Mouse (Mus musculus) lung, postnatal 14 days (tissue): ENCODE data around the gene Ppp1r9a.
"Not testable (repeated sequence)": the region's sequence is repeated elsewhere in the genome, so short reads cannot be mapped to it uniquely, and the experiment has no call there.

Experiments
- DNase-seq: peaks from one replicate; pipeline ENCODE4 v3.0.0; 2021

Gene Ppp1r9a

GRCm38 (mm10) chr6:4902674-4903324 lies at the start of gene Ppp1r9a:
Gene Ppp1r9a (plus strand): TSS chr6:4902917.
- DNase-seq = peak; percentile 60

- no peak for DNase-seq
Measured at GRCm38 (mm10) chr6:4855236-4855635, 47.5 kb upstream of the Ppp1r9a start.

- no peak for DNase-seq
Measured at GRCm38 (mm10) chr6:4856919-4857318, 45.8 kb upstream of the Ppp1r9a start.

- DNase-seq = no peak
Measured at GRCm38 (mm10) chr6:4884316-4884715, 18.4 kb upstream of the Ppp1r9a start.

- no peak for DNase-seq
Measured at GRCm38 (mm10) chr6:4889544-4889943, 13.2 kb upstream of the Ppp1r9a start.

DNA sequence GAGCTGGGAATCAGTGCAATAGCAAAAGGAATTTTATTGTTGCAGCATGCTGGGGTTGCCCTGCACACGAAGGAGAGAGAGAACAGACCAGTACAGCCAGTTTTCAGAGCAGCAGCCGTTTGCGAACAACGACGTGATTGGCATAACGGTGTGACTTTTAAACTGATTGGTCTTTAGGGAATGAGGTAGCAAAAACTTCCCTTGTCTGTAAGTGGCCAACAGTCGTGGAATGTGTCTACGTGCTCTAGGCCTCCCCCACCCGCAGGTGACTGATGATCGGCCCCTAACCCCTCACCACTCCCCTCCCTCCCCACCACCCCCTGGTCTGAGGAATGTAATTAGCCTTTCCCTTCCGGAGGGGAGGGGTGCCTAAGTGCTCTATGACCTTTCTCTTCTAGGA lies 10.3 kb upstream of the Ppp1r9a start:
- no peak for DNase-seq

DNA sequence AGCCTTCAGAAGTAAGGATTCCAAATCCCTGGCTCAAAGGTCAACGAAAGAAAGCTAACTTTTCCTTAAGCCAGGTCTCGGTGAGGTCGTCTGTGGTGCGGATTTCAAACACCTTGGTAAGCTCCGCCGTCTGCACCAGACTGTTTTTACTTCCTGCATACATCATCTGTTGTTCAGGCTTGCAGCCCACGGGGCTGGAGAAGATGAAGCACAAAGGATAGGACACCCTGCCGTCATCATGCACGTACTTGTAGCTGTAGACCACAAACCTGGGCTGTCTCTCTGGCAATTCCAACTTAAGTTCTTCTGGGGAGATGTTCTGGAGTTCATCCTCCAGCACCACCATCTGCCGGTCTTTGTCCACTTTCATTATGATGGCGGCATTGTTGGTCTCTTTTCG lies 9.4 kb upstream of the Ppp1r9a start:
- DNase-seq = not testable (repeated sequence)

- DNase-seq = no peak
Measured at GRCm38 (mm10) chr6:4899906-4900305, 2.8 kb upstream of the Ppp1r9a start.

DNA sequence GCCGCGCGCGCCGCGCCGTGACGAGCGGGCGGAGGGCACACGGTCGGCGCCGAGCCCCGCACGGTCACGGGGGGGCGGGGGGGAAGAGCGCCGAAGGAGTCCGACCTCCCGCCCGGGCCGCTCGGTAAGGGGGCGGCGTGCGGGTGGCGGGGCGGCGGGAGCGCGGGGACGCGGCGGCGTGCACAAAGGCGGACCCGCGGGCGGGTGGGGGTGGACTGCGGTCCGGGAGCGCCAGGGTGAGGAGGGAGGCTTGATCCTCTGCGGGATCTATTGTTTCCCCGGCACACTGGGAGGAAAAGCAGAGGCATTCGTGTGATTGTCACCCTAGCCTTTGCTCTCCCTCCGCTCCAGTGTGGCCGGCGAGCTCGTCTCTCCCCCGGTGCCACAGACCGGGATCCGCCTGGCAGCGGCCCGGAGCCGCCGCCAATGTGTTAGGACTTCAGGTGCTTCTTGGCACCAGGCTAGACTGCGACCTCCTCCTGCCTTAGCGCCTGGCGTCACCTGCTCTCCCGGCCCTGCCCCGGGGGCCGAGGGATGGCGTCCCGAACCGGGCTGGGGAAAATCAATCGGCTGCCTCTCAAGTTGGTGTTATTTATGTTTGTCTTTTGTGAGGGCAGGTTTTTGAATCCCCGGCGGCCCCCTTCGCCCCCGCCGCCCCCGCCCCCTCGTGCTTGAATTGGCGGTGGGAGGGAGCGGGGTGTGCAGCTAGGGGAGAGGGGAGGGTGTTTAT lies 773 bp downstream of the Ppp1r9a start:
- peak; percentile 59 for DNase-seq

DNA sequence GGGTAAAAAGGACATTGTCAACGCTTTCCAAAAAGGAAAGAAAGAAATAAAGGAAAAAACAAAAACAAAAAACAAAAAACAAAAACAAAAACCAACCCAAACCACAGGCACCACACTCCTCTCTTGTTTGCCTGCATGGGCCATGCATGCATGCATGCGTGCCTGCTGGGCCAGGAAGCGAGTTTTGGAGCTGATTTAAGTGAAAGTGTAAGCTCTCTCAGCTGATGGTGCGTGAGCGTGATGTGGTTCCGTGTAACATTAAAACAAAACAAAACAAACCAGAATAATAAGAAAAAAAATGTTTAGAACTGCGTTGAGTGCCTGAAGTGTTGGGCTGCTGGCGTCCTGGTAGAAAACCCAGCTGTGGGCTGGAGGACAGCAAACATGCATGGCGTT lies 1.3 kb downstream of the Ppp1r9a start:
- DNase-seq = peak; percentile 23

- no peak for DNase-seq
Measured at GRCm38 (mm10) chr6:4910042-4910634, 7.4 kb downstream of the Ppp1r9a start.

DNA sequence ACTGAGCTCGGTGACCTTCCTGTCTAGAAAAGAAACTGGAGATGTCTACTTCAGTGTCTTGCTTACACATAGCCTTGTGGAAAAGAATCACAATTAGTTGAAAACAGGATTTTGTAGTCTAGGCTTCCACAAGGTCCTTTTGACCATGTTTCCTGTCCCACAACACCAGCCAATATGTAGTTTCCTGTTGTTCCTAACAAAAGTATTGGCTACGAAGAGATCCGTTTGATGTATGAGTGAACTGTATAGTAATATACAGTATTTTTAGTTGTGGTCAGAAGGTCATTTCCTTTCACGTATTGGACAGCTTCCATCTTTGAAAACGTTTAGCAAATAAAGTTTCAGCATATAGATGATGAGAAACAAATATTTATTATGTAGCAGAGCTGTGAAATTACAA lies 15.8 kb downstream of the Ppp1r9a start:
- no peak for DNase-seq

- not testable (repeated sequence) for DNase-seq
Measured at GRCm38 (mm10) chr6:4923791-4924190, 21.1 kb downstream of the Ppp1r9a start.

DNA sequence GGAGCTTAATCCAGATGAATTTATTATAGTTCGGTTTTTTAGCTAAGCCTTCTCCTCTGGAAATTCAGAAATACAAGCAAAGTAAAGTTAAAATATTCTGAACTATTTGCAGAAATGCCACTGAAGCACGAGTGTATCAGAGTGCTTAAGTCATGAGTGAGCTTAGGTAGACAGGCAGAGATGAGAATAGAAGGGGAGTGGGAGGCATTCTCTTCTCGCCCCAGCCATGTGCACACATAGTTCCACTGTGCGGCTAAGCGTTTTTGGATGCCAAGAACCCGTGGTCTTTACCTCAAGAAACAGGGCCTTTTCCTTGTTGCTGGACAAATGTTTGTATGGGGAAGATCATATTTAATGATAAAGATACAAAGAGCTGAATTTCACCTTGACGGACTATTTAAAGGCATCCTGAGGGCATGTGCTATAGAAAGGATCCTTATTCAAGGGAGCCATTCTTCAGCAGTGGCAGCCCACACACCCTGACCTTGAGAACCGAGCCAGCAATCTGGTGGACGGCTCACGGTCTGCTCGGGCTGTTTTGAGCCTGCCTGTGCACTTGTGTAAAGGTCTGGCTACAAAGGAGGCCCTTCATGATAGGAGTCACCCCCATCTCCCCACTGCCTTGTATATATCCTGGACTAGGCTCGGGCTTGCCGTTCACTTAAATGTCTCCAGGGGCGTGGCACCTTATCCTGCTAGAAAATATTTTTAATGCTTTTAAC lies 23.4 kb downstream of the Ppp1r9a start:
- DNase-seq = no peak

DNA sequence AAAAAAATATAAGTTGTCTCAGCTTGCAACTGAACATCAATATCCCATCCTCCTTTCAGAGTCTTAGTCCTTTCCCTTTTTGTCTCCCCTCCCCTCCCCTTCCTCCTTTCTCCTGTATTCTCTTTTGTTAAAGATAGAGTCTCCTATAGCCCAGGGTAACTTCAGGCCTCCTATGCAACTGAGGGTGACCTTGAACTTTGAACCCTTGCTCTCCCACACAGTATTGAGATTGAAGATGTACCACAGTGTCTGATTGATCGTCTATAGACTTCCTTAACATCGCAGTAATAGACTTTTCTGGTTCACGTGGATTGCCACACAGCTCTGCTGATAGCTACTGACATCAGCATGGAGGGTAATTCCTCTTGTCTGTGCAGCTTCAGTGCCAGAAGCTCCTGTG lies 27.6 kb downstream of the Ppp1r9a start:
- DNase-seq = no peak

DNA sequence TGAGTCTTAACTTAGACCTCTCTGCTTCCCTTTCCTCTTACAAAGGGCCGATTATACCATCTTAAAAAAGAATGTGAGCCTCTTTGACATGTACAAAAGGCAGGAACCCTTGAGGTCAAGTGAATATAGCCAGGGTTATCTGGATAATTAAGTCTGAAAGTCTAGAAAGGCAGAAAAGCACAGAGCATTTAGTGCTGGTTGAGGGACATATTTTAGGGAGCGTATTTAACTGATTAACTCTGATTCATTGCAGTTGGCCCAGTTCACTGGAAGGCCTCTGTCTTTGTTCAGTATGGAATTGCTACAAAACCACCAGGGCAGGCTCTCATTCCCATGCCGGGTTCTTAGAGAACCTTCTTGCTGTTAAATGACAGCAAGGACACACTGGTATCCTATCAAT lies 36.2 kb downstream of the Ppp1r9a start:
- no peak for DNase-seq

DNA sequence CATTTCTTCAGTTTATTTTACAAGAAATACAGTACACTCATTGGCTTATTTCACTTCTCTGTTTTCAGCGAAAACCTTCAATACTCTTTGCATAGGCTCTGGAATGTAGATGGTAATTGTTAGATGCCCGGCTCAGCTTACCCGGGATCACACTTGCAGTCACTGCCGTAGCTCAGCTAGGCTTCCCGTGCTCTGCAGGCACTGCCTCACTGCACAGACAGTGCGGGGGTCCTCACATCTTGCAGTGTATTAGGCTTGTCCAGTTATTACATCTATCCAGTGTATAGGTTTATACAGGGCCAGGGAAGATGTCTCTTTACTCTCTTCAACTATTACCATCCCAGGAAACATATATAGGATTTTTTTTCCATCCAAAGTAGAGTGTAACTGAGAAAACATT lies 37.4 kb downstream of the Ppp1r9a start:
- DNase-seq = no peak

GRCm38 (mm10) chr6:4940639-4941038 lies 37.9 kb downstream of the Ppp1r9a start:
- no peak for DNase-seq

DNA sequence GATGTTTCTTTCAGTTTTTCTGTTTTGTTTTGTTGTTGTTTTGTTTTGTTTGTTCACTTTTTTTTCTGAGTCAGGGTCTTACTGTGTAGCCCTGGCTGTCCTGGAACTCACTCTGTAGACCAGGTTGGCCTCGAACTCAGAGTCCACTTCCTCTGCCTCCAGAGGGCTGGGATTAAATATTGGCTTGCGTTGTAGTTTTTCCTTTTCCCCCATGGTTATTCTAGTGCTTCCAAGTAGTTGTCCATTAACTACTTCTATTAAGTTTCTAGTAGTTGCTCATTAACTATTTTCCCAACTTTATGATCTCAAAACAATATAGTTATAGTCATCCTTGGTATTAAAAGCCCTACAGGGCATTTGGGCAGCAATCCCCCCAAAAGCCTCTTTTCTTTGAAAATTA lies 41.1 kb downstream of the Ppp1r9a start:
- no peak for DNase-seq

DNA sequence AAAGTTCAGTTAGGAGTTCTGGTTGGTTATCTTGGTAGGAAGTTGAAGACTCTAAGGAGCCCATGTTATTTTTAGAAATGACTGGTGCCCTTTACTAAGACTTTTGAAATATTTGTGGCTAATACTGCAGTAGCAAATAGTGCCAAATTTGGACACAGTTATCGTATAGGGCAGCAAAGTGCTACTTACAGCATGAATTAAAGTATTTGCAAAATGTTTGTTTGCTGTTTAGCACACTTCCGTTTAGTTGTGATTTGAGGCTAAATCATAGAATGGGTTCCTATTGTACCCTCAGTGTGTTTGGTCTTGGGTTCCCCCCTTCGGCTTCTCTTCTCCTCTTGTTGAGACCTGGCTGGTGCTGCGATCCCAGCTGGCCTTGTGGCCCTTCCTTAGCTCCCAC lies 45.3 kb downstream of the Ppp1r9a start:
- DNase-seq = no peak

GRCm38 (mm10) chr6:4949701-4950100 lies 47.0 kb downstream of the Ppp1r9a start:
- DNase-seq = no peak

GRCm38 (mm10) chr6:4953028-4953719 lies 50.5 kb downstream of the Ppp1r9a start:
- DNase-seq = no peak

DNA sequence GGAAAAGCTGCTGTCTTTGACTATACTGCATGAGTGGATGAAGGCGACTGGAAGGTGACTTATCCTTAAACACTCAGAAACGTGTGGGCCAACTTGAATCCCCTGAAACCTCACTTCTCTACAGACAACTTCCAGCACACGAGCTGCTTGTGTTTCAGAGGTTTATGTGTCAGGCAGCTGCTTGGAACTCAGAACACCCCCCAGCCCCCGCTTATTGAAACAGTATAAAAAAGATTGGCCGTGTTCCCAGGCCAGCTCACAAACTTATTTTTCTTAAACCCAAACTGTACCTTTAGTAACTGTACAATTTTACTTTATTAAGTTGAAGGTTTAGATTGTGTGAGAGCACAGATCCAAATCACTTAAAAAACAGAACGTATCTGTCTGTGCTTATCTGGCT lies 53.9 kb downstream of the Ppp1r9a start:
- DNase-seq = no peak
